Mouse (Mus musculus): Measurements from ENCODE around the gene Olfr684.

Olfr684 gene

DNA sequence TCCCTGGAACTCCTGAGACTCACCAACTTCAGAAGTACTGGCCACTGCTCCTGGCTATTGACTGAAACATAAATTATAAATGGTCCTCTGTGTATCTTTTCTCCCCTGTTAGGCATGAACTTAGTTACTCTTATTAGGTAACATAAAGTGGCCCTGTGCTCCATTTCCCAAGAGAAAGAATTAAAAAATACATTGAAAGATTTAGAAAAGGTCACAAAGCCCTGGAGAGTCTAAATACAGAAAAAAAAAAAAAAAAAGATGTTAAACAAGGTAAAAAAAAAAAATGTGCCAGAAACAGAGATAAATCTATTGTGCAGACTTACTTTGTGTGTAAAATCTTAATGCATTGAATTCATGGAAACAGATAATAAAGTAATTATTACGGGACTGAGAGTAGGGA lies at the start of gene Olfr684:
TSS of gene Olfr684 (minus strand) at position 101 of the 400 bp plus-strand sequence.
- no peak for DNase-seq (ENCODE audit: low spot score)

DNA sequence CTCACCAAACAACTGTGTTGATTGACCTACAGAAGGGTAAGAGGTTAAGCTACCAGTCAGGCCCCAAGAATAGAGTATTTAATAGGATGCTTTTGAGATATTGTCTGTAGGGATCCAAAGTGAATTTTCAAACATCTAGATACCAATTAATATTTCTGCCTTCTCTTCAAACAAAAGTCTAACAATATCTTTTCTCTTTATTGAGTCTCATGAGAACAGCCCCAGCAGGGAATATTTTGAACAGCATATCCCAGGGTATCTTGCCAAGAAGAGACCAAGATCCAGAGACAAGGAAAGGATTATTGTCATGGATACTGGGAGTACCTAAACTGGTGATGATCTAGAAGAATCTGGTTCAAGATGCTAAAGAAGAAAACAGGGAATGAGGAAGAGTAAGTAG lies 43.9 kb upstream of the Olfr684 start, which contains the start of gene Olfr686:
TSS of gene Olfr686 (minus strand) at position 101 of the 400 bp plus-strand sequence.
- no peak for DNase-seq (ENCODE audit: low spot score)

DNA sequence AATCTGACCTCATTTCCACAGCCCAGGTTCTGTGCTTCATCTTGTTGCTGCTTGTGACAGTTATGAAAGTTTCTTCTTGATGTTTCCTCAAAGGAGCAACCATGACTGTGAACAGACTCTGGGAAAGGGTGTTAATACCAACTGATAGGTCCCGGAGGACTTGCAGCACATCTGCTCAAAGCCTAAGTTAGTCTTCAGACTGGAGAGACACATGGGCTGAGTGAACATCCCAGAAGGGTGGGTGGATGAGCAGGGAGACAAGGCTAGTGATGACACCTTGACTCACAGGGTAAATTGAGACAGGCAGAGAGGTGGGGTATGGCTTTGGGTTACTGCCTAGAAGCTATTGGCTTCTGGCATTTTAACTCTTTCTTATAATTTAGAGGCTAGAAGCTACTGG lies 22.5 kb upstream of the Olfr684 start, which contains the start of gene Olfr685:
TSS of gene Olfr685 (minus strand) at position 101 of the 400 bp plus-strand sequence.
- no peak for DNase-seq (ENCODE audit: low spot score)

DNA sequence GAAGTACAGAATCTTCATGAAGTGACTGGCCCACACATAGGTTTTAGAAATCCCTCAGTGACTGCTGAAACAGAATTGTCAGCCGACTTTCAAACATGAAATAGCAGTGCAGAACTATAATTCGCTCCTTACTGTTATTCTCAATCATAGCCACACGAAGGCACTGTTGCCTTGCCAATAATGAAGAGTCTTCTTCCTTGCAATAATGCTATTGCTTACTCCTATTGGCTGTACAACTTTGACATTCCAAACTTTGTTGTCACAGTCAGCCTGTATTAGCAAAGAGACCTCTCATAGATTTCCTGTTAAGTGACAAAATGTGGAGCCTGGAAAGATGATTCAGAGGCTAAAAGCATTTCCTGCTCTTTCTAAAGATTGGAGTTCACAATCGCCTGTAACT lies 7.3 kb upstream of the Olfr684 start:
- DNase-seq (ENCODE audit: low spot score), result no peak

DNA sequence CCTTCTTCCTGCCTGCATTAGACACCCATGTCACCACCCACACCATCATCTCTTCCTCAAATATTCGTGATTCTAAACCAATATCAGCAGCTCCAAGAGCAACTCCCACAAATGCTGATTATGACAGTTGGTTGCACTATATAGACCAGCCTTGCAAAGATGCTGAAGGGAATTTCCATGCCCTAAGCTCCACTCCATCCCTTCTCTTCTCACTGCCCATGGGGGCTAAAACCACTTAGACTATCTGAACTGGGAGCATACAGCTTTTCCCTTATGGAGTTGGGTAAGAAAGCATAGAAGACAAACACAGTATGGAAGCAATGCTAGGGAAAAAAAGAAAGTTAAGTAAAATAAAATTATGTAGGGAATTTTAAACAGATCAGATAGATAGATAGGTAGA lies 16.5 kb downstream of the Olfr684 start, which contains the start of gene Olfr683:
TSS of gene Olfr683 (minus strand) at position 101 of the 400 bp plus-strand sequence.
- no peak for DNase-seq (ENCODE audit: low spot score)

DNA sequence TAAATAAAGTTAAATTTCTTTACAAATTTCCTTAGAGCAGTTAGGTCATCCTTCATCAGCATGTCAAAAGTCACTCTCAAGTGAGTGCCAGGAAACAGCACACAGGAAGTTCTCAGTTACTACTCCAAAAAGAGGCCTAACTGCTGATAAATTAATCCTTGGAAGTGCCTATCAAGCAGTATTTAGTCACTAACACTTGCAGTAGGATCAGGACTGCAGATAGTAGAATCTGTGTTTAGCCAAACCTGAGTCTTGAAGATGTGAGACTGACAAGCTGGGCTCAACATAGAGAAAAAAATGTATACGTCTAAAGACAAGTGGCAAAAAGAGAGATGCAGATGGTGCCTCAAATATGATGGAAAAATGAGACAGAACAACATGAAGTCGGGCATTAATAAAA lies 22.2 kb downstream of the Olfr684 start:
- no peak for DNase-seq (ENCODE audit: low spot score)

DNA sequence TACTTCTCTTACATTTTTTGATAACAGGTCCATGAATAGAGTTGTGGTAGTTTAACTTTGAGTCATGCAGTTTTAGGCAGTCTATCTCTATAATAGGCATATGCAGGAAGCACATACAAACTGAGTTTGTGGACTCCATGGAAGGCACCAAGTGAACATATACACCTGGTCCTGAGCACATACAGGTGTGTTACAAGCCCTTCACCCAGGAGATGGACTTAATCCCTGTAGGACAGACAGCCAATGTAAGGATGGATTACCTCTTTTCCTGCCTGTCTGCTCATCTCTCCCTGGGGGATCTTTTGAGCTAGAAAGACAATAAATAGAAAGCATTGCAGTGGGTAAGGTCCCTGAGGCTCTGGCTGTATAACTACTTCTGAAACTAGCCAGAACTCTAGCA lies 46.9 kb downstream of the Olfr684 start, which contains the start of gene Olfr681:
TSS of gene Olfr681 (plus strand) at position 301 of the 400 bp plus-strand sequence.
- DNase-seq (ENCODE audit: low spot score), result no peak

All from ovary, adult 18-20 months (tissue).